Mouse (Mus musculus) bone marrow macrophage, adult 2 months (primary cell): ENCODE results near the gene Pigl.
"Not testable (repeated sequence)": the region's sequence is repeated elsewhere in the genome, so short reads cannot be mapped to it uniquely, and the experiment has no call there.

Experiments used
- CTCF ChIP-seq: IDR thresholded peaks from 2 replicates; pipeline ENCODE4 v1.5.1; 2012; ENCODE audit warnings: low read depth, mild to moderate bottlenecking, low read length, moderate library complexity
- POLR2A ChIP-seq: IDR thresholded peaks from 2 replicates; pipeline ENCODE4 v1.6.1; 2012; ENCODE audit warnings: mild to moderate bottlenecking, low read depth, low read length, borderline replicate concordance

- not testable (repeated sequence) for TF ChIP-seq POLR2A, CTCF
These were observed 9.0 kb downstream of the Pigl start for GRCm38 (mm10) chr11:62467289-62467688.
